Mouse (Mus musculus) hindlimb bud, embryonic 11.5 days (tissue): ENCODE results near the gene Chrna1.

Experiments used
- DNase-seq: peaks from one replicate; pipeline ENCODE4 v3.0.0-alpha.2; 2012; ENCODE audit warnings: low read depth, low spot score; ENCODE audit errors: extremely low spot score

The Chrna1 gene

DNA sequence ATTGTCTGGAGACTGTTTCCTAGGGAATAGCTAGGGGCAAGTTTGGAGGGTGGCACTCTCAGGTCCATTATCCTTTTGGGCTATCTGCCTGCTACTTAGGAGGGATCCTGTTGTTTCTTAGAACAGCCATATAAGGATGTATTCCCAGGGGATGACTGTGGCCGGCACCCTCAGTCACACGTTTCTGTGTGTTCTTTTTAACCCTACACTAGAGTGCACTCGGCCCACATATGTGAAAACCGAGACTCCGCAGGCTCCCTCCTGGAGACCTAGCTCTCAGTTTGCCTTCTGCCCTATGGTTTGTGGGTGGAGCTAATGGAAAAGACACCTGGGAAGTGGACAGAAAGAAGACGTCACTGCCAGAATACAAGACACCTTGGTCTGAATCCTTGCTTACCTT lies 11.1 kb upstream of the Chrna1 start:
- DNase-seq, result no peak

DNA sequence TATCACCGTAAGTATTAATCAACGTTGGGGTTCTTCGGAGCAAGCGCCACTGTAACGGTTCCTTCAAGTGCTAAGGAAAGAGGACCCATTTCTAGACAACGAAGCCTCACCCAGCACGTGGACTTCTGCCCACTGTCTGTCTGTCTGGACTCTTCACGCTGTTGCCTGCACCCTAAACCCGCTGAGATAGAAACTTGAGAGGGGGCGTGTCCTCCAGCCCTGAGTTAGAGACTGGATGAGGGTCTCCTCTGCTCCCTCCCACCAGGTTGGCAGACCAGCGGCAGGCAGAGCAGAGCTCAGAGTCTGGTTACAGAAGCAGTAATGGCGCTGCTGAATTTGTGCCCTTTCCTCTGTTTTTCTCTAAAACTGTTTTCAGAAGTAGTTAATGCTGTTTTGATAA lies 10.0 kb upstream of the Chrna1 start:
- no peak for DNase-seq

DNA sequence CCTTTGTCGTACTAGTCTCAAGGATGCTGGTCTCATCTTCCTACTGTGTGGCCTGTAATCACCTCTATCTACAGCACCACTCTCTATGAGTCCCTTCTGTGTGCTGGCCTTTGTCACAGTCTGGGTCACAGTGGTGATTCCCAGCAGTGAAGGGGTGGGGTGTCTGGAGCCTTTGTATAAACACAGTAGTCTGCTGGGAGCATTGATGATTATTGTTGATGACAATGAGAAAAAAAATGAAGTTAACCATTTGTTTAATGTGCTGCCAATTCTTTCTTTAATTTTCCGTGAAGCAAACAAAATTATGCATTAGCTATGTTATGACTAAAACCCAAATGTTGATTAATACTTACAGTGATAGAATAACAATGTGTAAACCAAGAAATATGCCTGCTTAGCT lies 8.8 kb upstream of the Chrna1 start:
- no peak for DNase-seq

DNA sequence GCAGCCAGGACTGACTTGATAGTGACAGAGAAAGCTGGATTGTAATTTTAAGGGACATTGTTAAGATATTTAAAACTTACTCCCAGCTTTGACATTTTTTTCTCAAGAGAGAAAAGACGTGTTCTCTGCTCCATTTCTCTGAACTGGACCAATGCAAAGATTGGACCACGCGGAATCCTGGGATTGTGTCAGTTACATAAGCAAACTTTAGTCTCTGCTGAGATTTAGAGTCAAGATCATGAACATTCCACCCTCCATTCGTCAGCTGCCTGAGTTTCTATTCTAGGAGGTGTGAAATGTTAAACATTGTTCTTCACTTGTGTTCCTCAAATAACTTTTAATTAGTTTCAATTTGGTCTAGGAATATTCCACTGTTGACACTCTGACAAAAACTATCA lies 7.0 kb upstream of the Chrna1 start:
- no peak for DNase-seq

DNA sequence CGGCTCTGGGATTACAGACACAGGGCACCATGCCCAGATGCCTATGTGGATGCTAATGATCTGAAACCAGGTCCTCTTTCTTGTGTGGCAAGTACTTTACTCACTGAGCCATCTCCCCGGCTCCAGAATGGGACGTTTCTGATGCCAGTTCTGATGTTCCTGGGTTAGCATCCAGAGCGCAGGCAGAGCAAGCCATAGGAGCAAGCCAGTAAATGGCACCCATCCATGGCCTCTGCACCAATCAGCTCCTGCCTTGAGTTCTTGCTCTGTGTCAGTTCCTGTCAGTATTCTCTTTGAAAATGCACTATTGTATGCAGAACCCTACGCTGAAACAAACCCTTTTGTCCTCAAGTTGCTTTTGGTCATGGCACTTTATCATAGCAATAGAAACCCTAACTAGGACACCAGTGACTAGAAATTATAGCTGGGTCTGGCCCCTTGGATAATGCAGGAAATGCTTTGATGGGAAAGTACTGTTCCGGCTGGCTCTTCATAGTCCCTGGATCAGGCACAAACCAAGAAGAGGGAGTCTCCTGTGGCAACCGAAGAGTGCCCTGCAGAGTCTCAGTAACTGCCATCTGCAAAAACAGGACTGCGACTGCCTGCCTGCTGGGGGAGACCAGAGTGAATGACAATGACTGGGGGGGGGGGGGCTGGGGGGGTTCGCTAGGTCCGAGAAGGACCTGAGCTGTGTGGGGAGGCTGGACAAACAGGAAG lies 6.4 kb upstream of the Chrna1 start:
- DNase-seq, result no peak

DNA sequence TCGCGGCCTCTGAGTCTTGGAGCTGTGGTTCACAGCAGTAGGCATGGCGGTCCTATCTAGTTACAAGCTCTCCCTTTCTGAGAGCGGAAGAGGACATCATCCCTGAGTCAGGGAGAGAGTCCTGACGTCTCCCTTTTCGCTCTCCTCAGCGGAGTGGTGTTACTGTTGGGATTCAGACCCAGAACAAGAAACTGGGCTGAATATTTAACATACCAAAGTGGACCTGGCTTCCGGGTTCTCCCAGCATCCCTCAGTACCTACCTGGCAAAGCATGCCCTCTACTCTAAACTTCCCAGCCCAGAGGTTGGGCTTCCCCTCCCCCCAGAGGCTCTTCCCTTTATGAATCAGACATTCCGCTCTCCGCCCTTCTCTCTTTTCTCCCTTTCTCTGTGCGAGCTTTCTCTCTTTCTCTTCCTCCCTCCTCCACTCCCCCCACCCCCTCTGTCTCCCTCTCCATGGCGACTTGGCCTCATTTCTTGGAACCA lies 5.3 kb upstream of the Chrna1 start:
- DNase-seq, result no peak

DNA sequence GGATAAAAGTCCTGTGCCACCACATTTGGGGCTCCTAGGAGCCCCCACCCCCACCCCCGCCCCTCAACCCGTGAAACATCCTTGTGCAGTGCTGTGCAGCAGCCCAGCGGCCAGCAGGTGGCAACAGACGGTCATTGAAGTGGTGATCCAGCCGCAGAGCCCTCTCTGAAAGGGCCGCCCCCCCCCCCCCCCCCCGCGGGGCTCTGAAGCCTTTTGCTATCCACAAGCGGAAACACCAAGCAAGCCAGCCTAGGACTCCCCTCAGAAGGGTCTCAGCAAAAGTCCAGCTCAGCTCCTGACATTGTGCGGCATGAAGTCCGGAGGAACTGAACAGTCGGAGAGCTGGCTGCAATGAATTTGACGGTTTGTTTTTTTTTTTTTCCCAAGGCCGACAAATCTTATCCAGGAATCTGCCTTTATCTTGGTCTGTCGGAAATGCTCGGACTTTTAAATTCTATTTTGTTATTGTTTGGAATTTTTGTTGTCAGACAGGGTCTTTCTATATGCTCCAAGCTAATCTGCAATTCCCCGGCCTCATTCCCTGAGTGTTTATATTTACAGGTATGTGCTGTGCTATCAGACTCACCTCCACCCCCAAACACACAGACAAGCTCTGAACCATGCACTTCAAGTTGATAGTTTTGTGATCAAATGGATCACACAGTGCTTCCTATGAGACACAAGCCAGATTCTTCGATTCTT lies 4.7 kb upstream of the Chrna1 start:
- no peak for DNase-seq

DNA sequence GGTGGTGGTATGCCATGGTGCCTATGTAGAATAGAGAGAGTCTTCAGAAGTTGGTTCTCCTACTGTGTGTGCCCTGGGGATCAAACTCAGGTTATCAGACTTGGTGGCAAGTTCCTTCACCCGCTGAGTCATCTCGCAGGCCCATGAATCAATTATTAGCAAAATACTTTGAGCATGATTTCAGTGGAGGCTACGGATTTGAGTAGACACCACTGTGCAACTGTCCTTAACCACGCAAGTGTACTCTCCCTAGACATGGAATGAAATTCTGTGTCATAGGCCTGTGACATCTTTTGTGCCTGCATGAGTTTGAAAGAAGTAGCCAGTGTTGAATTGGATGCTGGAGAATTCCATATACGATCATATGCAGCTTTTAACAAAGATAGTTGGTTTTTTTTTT lies 582 bp upstream of the Chrna1 start:
- DNase-seq, result no peak

DNA sequence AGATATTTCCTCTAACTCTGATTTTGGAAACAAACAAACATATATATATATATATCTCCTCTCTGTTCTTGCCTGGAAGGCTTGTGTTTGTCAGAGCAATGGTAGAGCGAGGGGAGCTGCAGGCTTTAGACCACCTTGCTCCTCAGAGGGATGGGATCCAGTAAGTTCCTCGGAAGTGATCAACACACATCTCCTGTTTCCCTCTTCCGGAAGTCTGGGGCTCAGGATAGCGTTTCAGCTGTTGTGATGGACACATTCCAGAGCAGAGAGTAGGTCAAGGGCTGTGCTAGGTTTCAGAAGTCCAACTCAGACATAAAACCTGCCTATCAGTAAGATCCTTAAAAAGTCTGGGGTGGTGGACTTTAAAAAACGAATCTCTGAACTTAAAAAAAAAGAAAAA lies 970 bp downstream of the Chrna1 start:
- no peak for DNase-seq

DNA sequence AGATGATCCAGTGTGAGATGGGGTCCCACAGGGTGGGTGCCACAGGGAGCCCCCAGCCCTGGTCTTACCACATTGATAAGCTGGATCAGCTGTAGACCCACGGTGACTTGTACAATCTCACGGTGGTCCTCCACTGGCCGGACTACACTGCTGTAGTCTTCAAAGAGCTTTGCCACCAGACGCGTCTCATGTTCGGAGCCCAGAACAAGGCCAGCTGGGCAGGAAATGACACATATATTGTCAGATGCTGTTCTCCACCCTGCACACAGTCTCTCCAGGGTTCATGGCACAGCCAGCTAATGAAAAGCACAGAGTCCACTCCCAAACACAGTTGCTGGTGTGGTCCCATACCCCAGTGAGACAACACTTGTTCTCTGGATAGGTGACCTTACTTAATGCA lies 5.7 kb downstream of the Chrna1 start:
- no peak for DNase-seq

DNA sequence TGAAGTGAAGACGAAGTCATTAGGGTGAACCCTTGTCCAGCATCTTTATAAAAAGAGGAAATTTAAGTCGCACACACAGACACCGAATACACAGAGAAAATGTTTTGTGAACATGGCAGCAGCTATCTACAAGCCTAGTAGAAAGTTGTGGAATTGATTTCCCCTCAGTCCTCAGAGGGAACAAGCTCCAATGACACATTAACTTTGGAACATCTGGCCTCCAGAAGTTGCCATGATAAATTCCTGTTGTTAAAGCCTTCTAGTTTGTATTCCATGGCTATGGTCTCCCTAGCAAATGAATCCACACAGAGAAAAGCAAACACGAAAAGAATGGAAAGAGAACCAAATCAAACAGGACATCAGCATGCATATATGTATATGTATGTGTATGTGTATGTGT lies 6.6 kb downstream of the Chrna1 start:
- no peak for DNase-seq

DNA sequence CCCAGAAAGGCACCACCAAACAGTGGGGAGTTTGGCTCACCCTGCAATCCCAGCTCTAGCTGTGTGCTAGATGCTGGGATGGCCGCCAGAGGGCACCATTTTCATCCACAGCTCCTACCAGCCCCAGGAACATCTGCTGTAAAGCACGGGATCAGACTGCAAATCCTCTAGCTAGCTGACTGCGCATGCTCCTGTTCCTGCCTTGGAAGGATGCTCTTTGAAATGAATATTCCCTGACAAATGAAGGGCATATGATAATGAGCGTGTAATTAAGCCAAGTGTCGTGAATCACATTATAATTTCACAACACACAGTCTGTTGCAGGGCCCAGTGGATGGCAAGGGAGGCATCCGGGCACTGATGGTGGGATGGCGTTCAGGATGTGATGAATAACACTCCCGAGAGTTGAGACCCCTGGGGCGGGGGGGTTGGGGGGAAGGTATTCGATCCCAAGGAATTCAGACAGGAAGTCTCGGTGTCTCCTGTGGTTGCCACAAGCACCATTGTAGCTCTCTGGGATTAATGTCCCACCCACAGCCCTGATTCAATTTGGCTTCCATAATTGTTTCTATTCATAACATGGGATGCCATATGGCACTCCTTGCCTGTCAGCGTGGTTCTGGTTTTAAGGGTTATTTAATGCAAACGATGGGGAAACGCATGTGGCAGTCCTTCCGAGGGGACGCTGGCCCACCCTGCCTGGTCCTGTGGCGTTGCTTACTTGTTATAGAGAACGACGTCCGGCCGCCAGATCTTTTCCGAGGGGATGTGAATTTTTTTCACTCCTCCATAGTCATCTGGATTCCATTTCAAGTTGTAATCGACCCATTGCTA lies 7.4 kb downstream of the Chrna1 start:
- peak; percentile 91 for DNase-seq

DNA sequence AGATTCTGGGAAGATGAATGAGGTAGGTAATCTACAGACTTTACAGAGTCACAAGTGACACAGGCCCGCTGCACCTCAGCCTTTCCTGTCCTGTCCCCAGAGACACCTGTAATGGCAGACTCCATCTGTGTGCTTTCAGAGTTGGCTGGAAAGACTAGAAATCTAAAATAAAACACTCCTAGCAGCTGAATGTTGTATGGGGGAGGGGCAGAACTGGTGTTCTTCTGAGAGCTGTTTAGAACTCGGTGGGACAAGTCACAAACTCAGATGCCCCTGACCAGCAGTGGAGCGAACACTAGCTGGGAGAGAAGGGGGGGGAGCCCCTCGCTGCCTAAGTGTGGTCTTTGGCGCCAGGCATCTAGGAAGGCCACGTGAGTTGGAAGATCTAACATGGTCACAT lies 8.2 kb downstream of the Chrna1 start:
- DNase-seq, result no peak

DNA sequence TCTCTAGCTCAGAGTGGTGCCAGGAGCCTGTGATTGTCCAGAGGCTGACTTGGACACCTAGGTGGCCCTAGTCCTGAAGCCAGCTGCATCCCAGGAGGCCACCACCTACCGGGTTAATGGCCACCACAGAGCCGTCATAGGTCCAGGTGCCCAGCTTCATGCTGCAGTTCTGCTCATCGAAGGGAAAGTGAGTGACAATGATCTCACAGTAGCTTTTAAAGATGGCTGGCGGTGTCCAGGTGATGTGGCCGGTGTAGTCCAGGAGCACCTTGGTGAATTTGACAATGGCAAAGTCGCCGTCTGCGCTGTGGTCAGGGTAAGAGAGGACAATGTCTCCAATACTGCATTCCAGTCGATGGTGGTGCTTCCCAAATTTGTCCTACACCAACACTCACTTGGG lies 8.8 kb downstream of the Chrna1 start:
- no peak for DNase-seq

DNA sequence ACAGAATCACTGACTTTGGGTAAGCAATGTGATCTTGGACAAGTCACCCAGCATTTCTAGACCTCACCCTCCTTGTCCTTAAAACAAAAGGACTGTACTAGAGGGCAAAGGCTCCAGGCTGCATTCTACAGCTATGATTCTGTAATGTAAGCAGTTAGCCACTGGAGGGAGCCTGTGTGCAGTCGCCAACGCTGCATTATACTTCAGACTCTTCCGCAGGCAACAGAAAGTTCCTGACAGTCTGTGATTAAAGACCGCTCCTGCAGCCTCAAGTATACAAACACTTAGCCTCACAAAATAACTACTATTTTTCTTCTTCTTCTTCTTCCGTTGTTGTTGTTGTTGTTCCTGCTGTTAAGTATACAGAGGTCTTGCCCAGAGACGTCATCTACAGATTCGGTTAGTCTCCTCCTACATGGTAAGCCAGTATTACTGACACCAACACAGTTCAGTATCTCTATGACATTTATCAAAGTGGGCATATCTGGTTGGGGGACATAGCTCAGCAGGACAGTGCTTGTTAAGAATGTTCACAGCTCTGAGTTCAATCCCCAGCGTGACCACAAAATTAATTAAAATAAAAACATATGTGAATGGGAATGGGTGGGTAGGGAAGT lies 13.0 kb downstream of the Chrna1 start:
- DNase-seq, result no peak

DNA sequence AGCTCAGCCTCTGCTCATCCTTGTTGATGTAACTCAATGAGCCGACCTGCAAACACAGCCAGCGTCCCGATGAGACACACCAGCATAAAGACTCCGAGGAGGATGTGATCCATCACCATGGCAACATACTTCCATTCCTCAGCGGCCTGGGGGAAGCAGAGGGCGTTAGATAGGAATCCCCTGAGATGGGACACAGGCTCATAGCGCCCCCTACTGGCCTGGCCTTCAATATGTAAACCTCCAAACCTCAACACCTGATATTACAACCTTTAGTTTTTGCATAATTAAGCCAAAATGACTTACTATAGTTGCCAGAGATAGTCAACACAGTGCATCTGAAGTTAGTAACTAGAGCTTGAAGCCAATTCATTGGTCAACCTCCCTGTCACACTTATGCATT lies 14.0 kb downstream of the Chrna1 start:
- no peak for DNase-seq

DNA sequence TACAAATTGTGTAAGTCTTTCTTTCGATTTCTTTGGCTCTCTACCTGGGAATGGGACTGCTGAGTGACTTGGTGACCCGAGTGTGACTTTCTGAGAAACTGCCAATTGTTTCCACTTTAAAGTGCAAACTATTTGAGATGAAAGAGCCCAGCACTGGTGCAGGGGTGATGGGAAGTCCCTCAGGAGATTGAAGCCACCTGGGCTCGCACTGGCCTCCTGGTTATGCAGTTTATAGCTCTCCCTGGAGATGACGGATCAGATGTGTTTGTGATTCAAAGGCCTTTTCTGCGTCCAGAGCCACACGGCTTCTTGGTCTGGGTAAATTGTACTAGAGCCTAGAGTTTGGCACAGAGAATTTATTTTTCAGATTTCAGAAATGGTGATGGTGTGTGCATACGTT lies 16.4 kb downstream of the Chrna1 start:
- DNase-seq, result no peak

DNA sequence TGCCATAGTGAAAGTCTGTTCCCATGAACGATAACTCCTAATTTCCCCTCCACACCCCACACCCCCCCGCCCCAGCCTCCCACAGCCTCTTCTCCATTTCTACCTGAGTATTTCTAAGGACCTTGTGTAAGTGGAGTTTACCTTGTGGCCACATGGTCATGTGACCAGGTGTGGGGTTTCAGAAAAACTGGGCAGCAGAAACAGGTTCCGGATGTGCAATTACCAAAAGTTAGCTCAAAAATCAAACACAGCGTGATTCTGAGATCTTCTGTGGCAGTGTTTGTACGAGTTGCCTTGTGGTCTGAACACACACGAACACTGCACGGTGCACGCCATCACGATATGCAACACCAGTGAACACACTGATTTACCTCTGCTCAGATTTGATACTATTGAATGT lies 17.5 kb downstream of the Chrna1 start:
- DNase-seq, result no peak

DNA sequence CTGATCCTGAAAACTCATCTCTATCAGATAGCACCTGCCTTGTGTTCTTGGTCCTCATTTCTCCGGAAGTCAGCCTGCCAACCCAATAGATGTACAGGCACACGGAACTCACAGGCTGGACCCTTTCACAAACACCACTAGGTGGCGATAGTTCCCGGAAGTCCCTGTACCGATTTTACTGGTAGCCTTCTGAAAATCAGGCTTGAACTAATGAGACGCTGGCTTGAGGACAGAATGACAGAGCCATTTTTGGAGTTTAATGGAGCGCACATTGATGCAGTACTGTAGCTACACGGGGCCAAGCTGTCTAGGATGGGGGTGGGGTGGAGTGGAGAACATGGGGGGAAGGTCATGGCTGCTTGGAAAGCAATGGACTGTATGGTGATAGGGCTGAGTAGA lies 18.5 kb downstream of the Chrna1 start:
- no peak for DNase-seq

DNA sequence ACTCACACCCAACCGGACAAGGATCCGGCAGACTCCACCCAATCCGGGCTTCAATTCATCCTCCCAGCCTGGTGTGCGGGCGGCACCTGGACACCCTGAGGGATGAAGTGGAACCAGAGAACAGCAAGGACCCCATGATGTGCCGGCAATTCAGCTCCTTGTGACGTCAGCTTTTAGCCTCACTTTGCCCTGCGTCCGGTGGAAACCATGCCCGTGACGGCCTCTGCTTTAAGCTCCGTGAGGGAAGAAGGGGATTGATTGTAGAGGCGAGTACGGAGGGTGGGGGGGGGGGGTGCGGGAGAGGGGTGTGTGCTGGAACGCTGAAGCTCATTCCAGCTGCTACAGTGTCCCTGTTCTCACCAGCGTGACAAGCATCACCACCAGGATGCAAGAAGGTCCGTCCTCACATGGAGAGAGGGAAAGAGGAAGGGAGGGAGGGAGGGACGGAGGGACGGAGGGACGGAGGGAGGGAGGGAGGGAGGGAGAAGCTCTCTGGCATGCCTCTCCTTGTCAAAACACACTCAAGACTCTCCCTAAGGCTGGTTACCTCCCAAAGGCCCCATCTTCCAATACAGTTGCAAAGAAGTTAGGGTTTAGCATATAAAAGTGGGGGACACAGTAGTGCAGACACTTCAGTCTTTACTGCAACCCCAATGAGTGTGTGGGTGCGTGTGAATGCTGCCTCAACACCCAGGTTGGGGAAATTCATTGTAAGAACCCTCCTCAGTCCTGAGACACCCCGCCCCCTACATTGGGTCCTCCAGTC lies 19.1 kb downstream of the Chrna1 start:
- no peak for DNase-seq

DNA sequence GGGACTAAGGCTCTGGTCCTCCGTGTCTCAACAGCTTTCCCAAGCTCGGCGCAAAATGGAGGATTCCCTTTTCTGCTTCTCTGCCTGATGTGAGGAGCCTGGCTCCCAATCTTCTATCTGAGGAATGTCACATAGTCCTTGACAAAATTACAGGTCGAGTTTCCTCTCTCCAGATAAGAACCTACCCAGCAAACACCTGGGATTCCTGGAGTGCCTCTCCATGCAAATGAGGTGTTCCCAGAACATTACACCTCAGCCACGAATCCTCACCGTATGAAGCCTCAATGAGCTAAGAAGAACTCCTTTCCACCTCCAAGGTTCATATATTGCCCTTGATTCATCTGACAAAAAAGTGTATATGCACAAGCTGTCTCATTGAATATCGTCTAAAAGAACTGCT lies 19.7 kb downstream of the Chrna1 start:
- DNase-seq, result no peak
